Mouse (Mus musculus): ENCODE measurements at regions not wholly inside any gene's neighbourhood (a gene's known extent, or its start where the extent isn't known, plus 50 kb on each side); places are given as distances from the start of the nearest gene placed in this dataset.

DNA sequence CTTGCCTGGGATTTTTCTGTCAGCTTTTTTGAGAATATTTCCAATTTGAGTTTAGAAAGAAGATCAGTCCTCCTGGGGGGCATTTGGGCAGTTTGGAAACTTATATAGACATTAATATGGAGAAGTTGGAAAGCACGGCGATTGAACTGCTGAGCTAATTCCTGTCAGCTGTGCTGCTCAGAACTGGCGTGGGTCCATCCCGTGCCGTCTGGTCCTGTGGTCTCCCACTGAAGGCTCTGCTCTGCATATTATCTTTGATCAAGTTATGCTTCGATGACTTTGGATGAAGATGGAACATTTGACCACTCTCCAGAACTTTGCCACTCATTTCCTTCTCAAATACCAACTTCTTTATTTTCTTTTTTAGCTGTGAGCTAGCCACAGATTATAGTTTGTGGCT, 995.6 kb downstream of the Otol1 start:
- TF ChIP-seq POLR2A (IDR thresholded peaks at IDR 0.05; ENCODE audit: borderline replicate concordance, insufficient read depth, low read length) (no peak), CTCF (IDR thresholded peaks at IDR 0.05; ENCODE audit: borderline replicate concordance, insufficient read depth, low read depth, low read length) (no peak)

All from cerebellum, adult 2 months (tissue).